Mouse (Mus musculus): ENCODE measurements at regions not wholly inside any gene's neighbourhood (a gene's known extent, or its start where the extent isn't known, plus 50 kb on each side); places are given as distances from the start of the nearest gene placed in this dataset.

GRCm38 (mm10) chr11:114330316-114330715, 263.5 kb upstream of the Sdk2 start:
- no peak for DNase-seq (ENCODE audit: low read depth)

- no peak for DNase-seq (ENCODE audit: low read depth)
Observed at GRCm38 (mm10) chr11:114322627-114323026, 255.8 kb upstream of the Sdk2 start.

- no peak for DNase-seq (ENCODE audit: low read depth)
Observed at GRCm38 (mm10) chr11:114321974-114322373, 255.1 kb upstream of the Sdk2 start.

GRCm38 (mm10) chr11:114321527-114321926, 254.7 kb upstream of the Sdk2 start:
- DNase-seq (ENCODE audit: low read depth), result no peak

- DNase-seq (ENCODE audit: low read depth), result no peak
Observed at GRCm38 (mm10) chr11:114315274-114315673, 248.4 kb upstream of the Sdk2 start.

- peak; percentile 6 for DNase-seq (ENCODE audit: low read depth)
Observed at GRCm38 (mm10) chr11:114313652-114314051, 246.8 kb upstream of the Sdk2 start.

- DNase-seq (ENCODE audit: low read depth), result no peak
Observed at GRCm38 (mm10) chr11:114311640-114312039, 244.8 kb upstream of the Sdk2 start.

GRCm38 (mm10) chr11:114303636-114304354, 236.9 kb upstream of the Sdk2 start:
- no peak for DNase-seq (ENCODE audit: low read depth)

GRCm38 (mm10) chr11:114300611-114301319, 233.9 kb upstream of the Sdk2 start:
- DNase-seq (ENCODE audit: low read depth), result no peak

GRCm38 (mm10) chr11:114296816-114297334, 230.0 kb upstream of the Sdk2 start:
- DNase-seq (ENCODE audit: low read depth), result no peak

- no peak for DNase-seq (ENCODE audit: low read depth)
Observed at GRCm38 (mm10) chr11:114294511-114295250, 227.8 kb upstream of the Sdk2 start.

GRCm38 (mm10) chr11:114291258-114291657, 224.4 kb upstream of the Sdk2 start:
- no peak for DNase-seq (ENCODE audit: low read depth)

GRCm38 (mm10) chr11:114289946-114290345, 223.1 kb upstream of the Sdk2 start:
- no peak for DNase-seq (ENCODE audit: low read depth)

GRCm38 (mm10) chr11:114284820-114285666, 218.2 kb upstream of the Sdk2 start:
- DNase-seq (ENCODE audit: low read depth), result no peak

GRCm38 (mm10) chr11:114283208-114283607, 216.4 kb upstream of the Sdk2 start:
- DNase-seq (ENCODE audit: low read depth), result no peak

GRCm38 (mm10) chr11:114282566-114282965, 215.7 kb upstream of the Sdk2 start:
- DNase-seq (ENCODE audit: low read depth), result no peak

- no peak for DNase-seq (ENCODE audit: low read depth)
Observed at GRCm38 (mm10) chr11:114281846-114282245, 215.0 kb upstream of the Sdk2 start.

- no peak for DNase-seq (ENCODE audit: low read depth)
Observed at GRCm38 (mm10) chr11:114281041-114281695, 214.3 kb upstream of the Sdk2 start.

- DNase-seq (ENCODE audit: low read depth), result no peak
Observed at GRCm38 (mm10) chr11:114277513-114278304, 210.9 kb upstream of the Sdk2 start.

GRCm38 (mm10) chr11:114270358-114271072, 203.7 kb upstream of the Sdk2 start:
- DNase-seq (ENCODE audit: low read depth), result no peak
